Mouse (Mus musculus) bone marrow, adult 2 months (tissue): ENCODE data around the gene Rhou.

Experiments
- CTCF ChIP-seq: fragments of 200-500 bp; IDR thresholded peaks from 2 replicates; pipeline ENCODE4 v1.5.1; 2011; ENCODE audit warnings: low read length, control low read depth; ENCODE audit not compliant: control insufficient read depth, insufficient read depth
- POLR2A ChIP-seq: fragments of 200-500 bp; IDR thresholded peaks from 2 replicates; pipeline ENCODE4 v1.6.1; 2011; ENCODE audit warnings: low read depth, mild to moderate bottlenecking, control low read depth, low read length, borderline replicate concordance; ENCODE audit not compliant: control insufficient read depth

DNA sequence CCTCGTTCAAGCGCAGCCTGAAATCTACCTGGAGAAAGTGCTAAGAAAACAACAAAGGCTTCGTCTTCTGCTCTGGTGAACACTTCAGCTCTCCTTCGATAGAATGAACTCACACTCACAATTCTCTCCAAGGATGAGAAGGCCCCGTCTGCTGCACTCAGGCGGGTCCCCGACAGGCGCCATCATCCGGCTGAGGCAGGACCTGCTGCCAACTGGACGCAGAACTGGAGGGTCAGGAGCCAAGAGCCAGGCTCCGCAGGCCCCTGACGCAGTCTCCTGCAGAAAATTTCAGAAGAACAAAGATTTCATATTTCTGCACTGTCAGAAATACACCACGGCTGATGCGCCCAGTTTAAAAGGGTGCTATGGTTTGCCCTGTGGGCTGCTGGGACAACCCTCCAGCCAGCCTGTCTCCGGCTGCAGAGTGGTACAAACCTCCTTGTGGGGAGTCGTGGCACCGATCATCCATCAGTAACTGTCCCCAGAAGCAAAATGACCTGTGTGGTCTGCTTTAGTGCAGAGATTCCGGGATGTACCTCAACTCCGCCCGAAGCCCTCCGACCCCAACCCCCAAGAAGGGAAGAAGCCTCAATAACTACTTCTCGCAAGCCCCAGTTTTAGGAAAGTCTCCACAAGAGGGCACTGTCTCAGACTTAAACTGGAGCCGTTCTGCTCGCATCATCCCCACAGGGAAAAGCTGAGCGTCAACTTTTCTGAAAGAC lies 10.2 kb upstream of the Rhou start:
- TF ChIP-seq POLR2A, result no peak
- TF ChIP-seq CTCF, result peak; percentile 42
